Mouse (Mus musculus) kidney, postnatal 14 days (tissue): Measurements from ENCODE around the gene Wdr13.
A peak's percentile ranks its signal among the peaks of the same experiment; 100 is the strongest.
"Not testable (repeated sequence)": the region's sequence is repeated elsewhere in the genome, so short reads cannot be mapped to it uniquely, and the experiment has no call there.

ENCODE experiments used
- DNase-seq: peaks from one replicate; pipeline ENCODE4 v3.0.0; 2022; ENCODE audit warnings: mixed read lengths

The Wdr13 gene

GRCm38 (mm10) chrX:8102213-8102668 lies 30.5 kb downstream of the Wdr13 start:
- DNase-seq: no peak

- DNase-seq: peak; percentile 9
Observed at GRCm38 (mm10) chrX:8101017-8101416, 31.7 kb downstream of the Wdr13 start.

DNA sequence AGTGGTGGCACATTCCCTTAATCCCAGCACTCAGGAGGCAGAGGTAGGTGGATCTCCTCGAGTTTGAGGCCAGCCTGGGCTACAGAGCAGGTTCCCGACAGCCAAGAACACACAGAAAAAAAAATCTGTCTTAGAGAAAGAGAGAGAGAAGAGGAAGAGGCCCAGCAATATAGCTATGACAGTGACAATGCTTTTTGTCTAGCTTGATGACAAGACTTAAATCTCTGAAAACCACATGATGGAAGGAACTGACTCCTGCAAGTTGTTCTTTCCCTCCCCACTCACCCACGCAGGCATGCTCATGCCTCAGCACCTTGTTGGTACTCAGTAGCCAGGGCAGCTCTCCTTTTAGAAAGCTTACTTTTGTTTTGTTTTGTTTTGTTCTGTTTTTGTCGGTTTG lies 33.3 kb downstream of the Wdr13 start:
- DNase-seq: no peak

GRCm38 (mm10) chrX:8096787-8097242 lies 35.9 kb downstream of the Wdr13 start:
- peak; percentile 98 for DNase-seq

- DNase-seq: peak; percentile 86
Observed at GRCm38 (mm10) chrX:8096068-8096786, 36.5 kb downstream of the Wdr13 start.

GRCm38 (mm10) chrX:8095546-8095945 lies 37.1 kb downstream of the Wdr13 start:
- no peak for DNase-seq

- not testable (repeated sequence) for DNase-seq
Observed at GRCm38 (mm10) chrX:8090954-8091347, 41.7 kb downstream of the Wdr13 start.

- DNase-seq: no peak
Observed at GRCm38 (mm10) chrX:8090346-8090953, 42.2 kb downstream of the Wdr13 start, which contains the start of gene Was. TSS of gene Was (minus strand) at chrX:8090498.

- DNase-seq: no peak
Observed at GRCm38 (mm10) chrX:8089746-8090145, 42.9 kb downstream of the Wdr13 start.

GRCm38 (mm10) chrX:8085611-8086010 lies 47.1 kb downstream of the Wdr13 start:
- no peak for DNase-seq

DNA sequence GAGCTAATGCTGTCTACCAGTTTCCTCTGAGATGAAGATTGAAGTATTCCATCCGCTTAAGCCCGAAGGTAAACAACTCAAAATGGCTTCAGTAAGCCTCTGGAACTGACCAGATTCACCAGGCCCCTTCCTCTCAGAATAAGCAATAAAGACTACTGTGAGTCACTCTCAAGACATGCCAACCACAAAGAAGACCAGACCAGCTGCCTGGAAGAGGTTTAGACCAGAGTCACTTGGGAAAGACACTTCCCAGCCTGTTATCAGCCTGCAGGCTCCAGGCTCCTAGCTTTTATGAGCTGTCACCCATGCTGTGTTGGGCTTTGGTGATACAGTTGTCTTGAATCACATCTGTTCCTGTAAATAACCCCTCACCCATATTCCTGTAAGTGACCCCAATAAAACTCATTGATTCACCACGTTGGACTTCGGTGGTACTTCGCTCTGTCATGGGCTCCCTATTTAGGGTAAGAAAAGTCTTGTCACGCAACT lies 47.9 kb downstream of the Wdr13 start:
- DNase-seq: no peak

GRCm38 (mm10) chrX:8075104-8075503 lies 57.6 kb downstream of the Wdr13 start:
- DNase-seq: no peak

DNA sequence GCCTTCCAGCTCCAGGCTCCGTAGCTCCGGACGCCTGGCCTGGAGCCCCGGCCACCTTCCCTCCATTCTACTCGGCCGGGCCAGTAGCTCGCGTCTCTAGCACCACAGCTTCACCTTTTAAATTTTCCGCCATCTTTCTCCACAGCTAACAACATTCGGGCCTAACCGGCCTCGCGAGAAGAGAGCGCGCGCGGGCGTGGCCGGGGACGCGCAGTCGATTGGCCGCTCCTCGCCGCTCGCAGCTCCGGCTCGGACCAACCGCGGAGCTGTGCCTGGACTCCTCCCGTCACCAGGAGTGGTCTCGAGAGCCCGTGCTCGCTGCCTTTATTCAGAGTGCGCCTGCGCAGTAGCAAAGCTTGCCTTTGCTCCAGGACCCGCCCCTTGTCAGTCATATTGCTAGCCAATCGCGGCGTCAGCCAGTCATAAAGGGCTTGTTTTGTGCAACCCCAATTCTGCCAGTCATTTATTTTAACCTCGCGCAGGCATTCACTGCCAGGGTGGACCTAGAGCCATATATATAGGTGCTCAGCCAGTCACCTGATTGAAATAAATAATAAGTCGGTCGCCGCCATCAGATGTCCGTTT lies 58.2 kb downstream of the Wdr13 start, which contains the start of gene Suv39h1:
TSS of gene Suv39h1 (minus strand) at position 331 of the 585 bp plus-strand sequence.
- peak; percentile 96 for DNase-seq

DNA sequence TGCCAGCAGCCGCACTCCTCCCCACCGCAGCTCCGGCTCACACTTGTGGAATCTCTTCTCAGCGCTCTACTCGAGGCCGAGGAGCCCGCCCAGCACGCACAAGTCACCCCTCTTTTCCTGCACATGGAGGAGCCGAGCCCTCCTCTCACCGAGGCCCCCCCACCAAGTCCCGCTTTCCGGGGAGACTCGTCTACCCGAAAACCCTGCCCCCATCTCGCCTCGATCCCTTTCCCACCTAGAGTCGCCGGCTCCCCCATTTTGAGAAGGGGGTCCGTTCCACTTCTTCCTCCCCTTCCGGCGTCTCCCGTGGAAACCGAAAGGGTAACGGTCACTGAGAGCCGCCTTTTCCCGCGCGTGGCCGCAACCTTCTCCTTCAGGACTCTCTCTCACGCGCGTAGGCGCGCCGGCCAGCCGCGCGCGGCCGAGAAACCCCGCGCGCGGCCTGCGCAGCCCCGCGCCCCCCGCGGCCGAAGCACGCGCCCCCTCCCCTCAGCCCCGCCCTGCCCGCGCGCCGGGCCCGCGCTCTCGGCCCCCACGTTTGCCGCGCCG lies 58.7 kb downstream of the Wdr13 start:
- DNase-seq: peak; percentile 17
